Mouse (Mus musculus): Measurements from ENCODE around the gene Tmco1. TPM values are rescaled to one million over a fixed set of nuclear protein-coding genes. Genes with fewer than 3 reads are reported as not detected.

Tmco1 gene
- polyA plus RNA-seq, 1 experiment, result 70.5 TPM

- WGBS, result 80% methylated on average over 5 of the region's 5 CpGs
- no peak for DNase-seq (ENCODE audit: low read depth, low spot score)
These were observed 55.1 kb downstream of the Tmco1 start for GRCm38 (mm10) chr1:167363322-167363721.

GRCm38 (mm10) chr1:167365808-167366207 lies 57.6 kb downstream of the Tmco1 start:
- no peak for DNase-seq (ENCODE audit: low read depth, low spot score)
- WGBS, result 63% methylated on average over 7 of the region's 7 CpGs

- DNase-seq (ENCODE audit: low read depth, low spot score), result no peak
- WGBS, result 88% methylated on average over 6 of the region's 6 CpGs
These were observed 58.4 kb downstream of the Tmco1 start for GRCm38 (mm10) chr1:167366621-167367020.

GRCm38 (mm10) chr1:167368018-167368417 lies 59.8 kb downstream of the Tmco1 start:
- 86% methylated on average over 4 of the region's 4 CpGs for WGBS
- no peak for DNase-seq (ENCODE audit: low read depth, low spot score)

GRCm38 (mm10) chr1:167368513-167368912 lies 60.3 kb downstream of the Tmco1 start:
- no peak for DNase-seq (ENCODE audit: low read depth, low spot score)
- WGBS, result 67% methylated on average over 7 of the region's 7 CpGs

GRCm38 (mm10) chr1:167369905-167370304 lies 61.7 kb downstream of the Tmco1 start:
- no peak for DNase-seq (ENCODE audit: low read depth, low spot score)
- 5% methylated on average over 7 of the region's 7 CpGs for WGBS

GRCm38 (mm10) chr1:167372739-167373138 lies 64.6 kb downstream of the Tmco1 start:
- DNase-seq (ENCODE audit: low read depth, low spot score), result no peak
- WGBS, result 94% methylated on average over 7 of the region's 7 CpGs

GRCm38 (mm10) chr1:167374003-167374784 lies 66.0 kb downstream of the Tmco1 start:
- WGBS, result 19% methylated on average over 15 of the region's 15 CpGs
- no peak for DNase-seq (ENCODE audit: low read depth, low spot score)

GRCm38 (mm10) chr1:167374942-167375341 lies 66.8 kb downstream of the Tmco1 start:
- no peak for DNase-seq (ENCODE audit: low read depth, low spot score)
- WGBS, result 36% methylated on average over 2 of the region's 2 CpGs

GRCm38 (mm10) chr1:167378019-167378418 lies 69.8 kb downstream of the Tmco1 start:
- WGBS, result 28% methylated on average over 6 of the region's 6 CpGs
- no peak for DNase-seq (ENCODE audit: low read depth, low spot score)

GRCm38 (mm10) chr1:167379751-167380150 lies 71.6 kb downstream of the Tmco1 start:
- 89% methylated on average over 5 of the region's 5 CpGs for WGBS
- no peak for DNase-seq (ENCODE audit: low read depth, low spot score)

- 95% methylated on average over 2 of the region's 2 CpGs for WGBS
- no peak for DNase-seq (ENCODE audit: low read depth, low spot score)
These were observed 72.0 kb downstream of the Tmco1 start for GRCm38 (mm10) chr1:167380223-167380622.

GRCm38 (mm10) chr1:167381050-167382015 lies 73.2 kb downstream of the Tmco1 start:
- DNase-seq (ENCODE audit: low read depth, low spot score), result no peak
- 30% methylated on average over 8 of the region's 8 CpGs for WGBS

- DNase-seq (ENCODE audit: low read depth, low spot score), result no peak
- WGBS, result 39% methylated on average over 7 of the region's 7 CpGs
These were observed 74.1 kb downstream of the Tmco1 start for GRCm38 (mm10) chr1:167382316-167382715.

- WGBS, result 79% methylated on average over 5 of the region's 5 CpGs
- DNase-seq (ENCODE audit: low read depth, low spot score), result no peak
These were observed 74.6 kb downstream of the Tmco1 start for GRCm38 (mm10) chr1:167382763-167383162.

- DNase-seq (ENCODE audit: low read depth, low spot score), result no peak
- 80% methylated on average over 5 of the region's 5 CpGs for WGBS
These were observed 75.0 kb downstream of the Tmco1 start for GRCm38 (mm10) chr1:167383178-167383577.

Other genes starting within 250 kb of the Tmco1 start
- 24.9 and 30.0 TPM in 2 replicates for gene Uck2, start 23.1 kb upstream of the Tmco1 start, polyA plus RNA-seq (2012; rRNA removed)
- 99.2 and 159 TPM in 2 replicates for gene Aldh9a1, start 41.6 kb downstream of the Tmco1 start, polyA plus RNA-seq (2012; rRNA removed)
- 543 and 795 TPM in 2 replicates for gene Mgst3, start 85.5 kb downstream of the Tmco1 start, polyA plus RNA-seq (2012; rRNA removed)
- not detected in 2 replicates for gene Lrrc52, start 158.4 kb downstream of the Tmco1 start, polyA plus RNA-seq (2012; rRNA removed)

All from large intestine, adult 2 months (tissue).